Mouse (Mus musculus) heart, adult 2 months (tissue): ENCODE measurements around the gene Ccsap.

Experiments
- CTCF ChIP-seq: fragments of 200-600 bp; IDR thresholded peaks from 2 replicates; pipeline ENCODE4 v1.8.1; 2022; ENCODE audit warnings: antibody characterized with exemption, mild to moderate bottlenecking, moderate library complexity
- POLR2A ChIP-seq: fragments of 200-500 bp; IDR thresholded peaks from 2 replicates; pipeline ENCODE4 v1.6.1; 2011; ENCODE audit warnings: mild to moderate bottlenecking, low read depth, low read length, control low read depth; ENCODE audit not compliant: insufficient read depth

DNA sequence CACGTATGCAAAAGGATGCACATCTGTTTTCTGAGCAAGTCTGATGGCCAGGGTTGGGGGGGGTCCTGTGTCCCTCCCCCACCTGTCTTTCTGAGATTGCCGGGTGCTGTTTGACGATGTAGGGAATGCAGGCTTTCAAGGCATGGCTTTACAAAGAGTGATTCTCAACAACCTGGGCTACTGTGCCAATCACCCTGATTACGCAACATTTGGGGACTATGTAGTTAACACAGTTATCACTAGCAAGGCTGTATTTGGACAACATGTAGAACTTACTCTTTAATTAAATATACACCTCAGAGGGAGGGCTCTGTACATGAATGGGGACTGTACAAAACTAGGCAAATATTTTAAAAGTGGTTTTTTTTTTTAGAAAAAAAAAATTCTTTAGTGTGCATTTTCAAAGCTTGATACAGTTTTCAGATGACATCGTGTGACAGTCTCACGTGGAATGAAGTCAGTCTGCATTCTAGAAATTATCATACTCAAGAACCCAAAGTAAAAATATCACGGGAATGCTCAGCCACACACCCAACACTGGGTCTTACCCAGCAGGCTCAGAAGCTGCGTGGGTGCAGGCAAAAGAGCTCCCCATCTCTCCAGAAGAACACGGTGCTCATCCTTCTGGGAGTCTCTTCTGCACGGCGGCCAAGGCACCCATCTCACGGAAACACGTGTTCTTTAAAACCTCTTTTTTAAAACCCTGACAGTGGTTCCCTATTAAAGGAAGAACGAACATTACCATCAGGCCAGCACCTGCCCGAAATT, 19.2 kb downstream of the Ccsap start:
- TF ChIP-seq CTCF, result no peak
- no peak for TF ChIP-seq POLR2A
